Mouse (Mus musculus): Measurements from ENCODE around the gene Fgd1.

The Fgd1 gene

GRCm38 (mm10) chrX:151045850-151046249, at the start of gene Fgd1:
Gene Fgd1, plus strand, starts transcription at chrX:151046150.
- in situ Hi-C loops (cut with MboI, MseI) = no loop called here

- in situ Hi-C loops (cut with MboI, MseI) = no loop called here
These were observed 49.2 kb upstream of the Fgd1 start for GRCm38 (mm10) chrX:150996775-150997174.

- in situ Hi-C loops (cut with MboI, MseI) = loop anchor here (10.0 kb wide), 1 partner anchor 528 kb away; no protein-coding TSS in a partner anchor
These were observed 28.7 kb upstream of the Fgd1 start, which contains the start of gene Gnl3l for GRCm38 (mm10) chrX:151016938-151017877. Gene Gnl3l, minus strand, starts transcription at chrX:151017322.

GRCm38 (mm10) chrX:151017897-151018296, 28.1 kb upstream of the Fgd1 start:
- in situ Hi-C loops (cut with MboI, MseI) = loop anchor here (10.0 kb wide), 1 partner anchor 527 kb away; no protein-coding TSS in a partner anchor

GRCm38 (mm10) chrX:151018798-151019197, 27.2 kb upstream of the Fgd1 start:
- in situ Hi-C loops (cut with MboI, MseI) = loop anchor here (10.0 kb wide), 1 partner anchor 526 kb away; no protein-coding TSS in a partner anchor

GRCm38 (mm10) chrX:151031400-151031799, 14.6 kb upstream of the Fgd1 start:
- in situ Hi-C loops (cut with MboI, MseI) = no loop called here

- in situ Hi-C loops (cut with MboI, MseI) = no loop called here
These were observed 4.7 kb upstream of the Fgd1 start for GRCm38 (mm10) chrX:151041223-151041622.

- in situ Hi-C loops (cut with MboI, MseI) = no loop called here
These were observed 371 bp downstream of the Fgd1 start for GRCm38 (mm10) chrX:151046321-151046720.

GRCm38 (mm10) chrX:151046777-151047430, 954 bp downstream of the Fgd1 start:
- in situ Hi-C loops (cut with MboI, MseI) = no loop called here

GRCm38 (mm10) chrX:151047431-151048058, 1.6 kb downstream of the Fgd1 start:
- in situ Hi-C loops (cut with MboI, MseI) = no loop called here

- in situ Hi-C loops (cut with MboI, MseI) = no loop called here
These were observed 3.8 kb downstream of the Fgd1 start for GRCm38 (mm10) chrX:151049661-151050215.

- in situ Hi-C loops (cut with MboI, MseI) = no loop called here
These were observed 4.4 kb downstream of the Fgd1 start for GRCm38 (mm10) chrX:151050337-151050736.

GRCm38 (mm10) chrX:151054489-151054888, 8.5 kb downstream of the Fgd1 start:
- in situ Hi-C loops (cut with MboI, MseI) = no loop called here

GRCm38 (mm10) chrX:151055559-151055958, 9.6 kb downstream of the Fgd1 start:
- in situ Hi-C loops (cut with MboI, MseI) = no loop called here

- in situ Hi-C loops (cut with MboI, MseI) = no loop called here
These were observed 13.4 kb downstream of the Fgd1 start for GRCm38 (mm10) chrX:151059346-151059745.

GRCm38 (mm10) chrX:151061615-151062299, 15.8 kb downstream of the Fgd1 start:
- in situ Hi-C loops (cut with MboI, MseI) = no loop called here

GRCm38 (mm10) chrX:151066071-151066666, 20.2 kb downstream of the Fgd1 start:
- in situ Hi-C loops (cut with MboI, MseI) = no loop called here

GRCm38 (mm10) chrX:151067876-151068275, 21.9 kb downstream of the Fgd1 start:
- in situ Hi-C loops (cut with MboI, MseI) = no loop called here

GRCm38 (mm10) chrX:151076007-151076406, 30.1 kb downstream of the Fgd1 start:
- in situ Hi-C loops (cut with MboI, MseI) = no loop called here

GRCm38 (mm10) chrX:151076941-151077485, 31.1 kb downstream of the Fgd1 start:
- in situ Hi-C loops (cut with MboI, MseI) = no loop called here

All from T-helper 1 cell (primary cell).